Mouse (Mus musculus) neural tube, embryonic 14.5 days (tissue): ENCODE data around the gene Stoml2. TPM values are rescaled to one million over a fixed set of nuclear protein-coding genes. Genes with fewer than 3 reads are reported as not detected.

Experiments used
- ATAC-seq: fragments of 200-750 bp; cut with Nextera tagmentation; 2 replicates; pipeline ENCODE4 v1.8.0; 2017; ENCODE audit warnings: low read depth, mild to moderate bottlenecking, moderate TSS enrichment, moderate library complexity
- H3K27ac ChIP-seq: fragments of 300-500 bp; sonication (generic); 2 replicates; pipeline ENCODE4 v1.5.1; 2014; ENCODE audit warnings: low read depth, mild to moderate bottlenecking, control low read depth, low read length, moderate library complexity, mixed read lengths
- H3K27me3 ChIP-seq: fragments of 300-500 bp; sonication (generic); 2 replicates; pipeline ENCODE4 v1.6.1; 2014; ENCODE audit warnings: low read length; ENCODE audit not compliant: control insufficient read depth, insufficient read depth
- H3K36me3 ChIP-seq: fragments of 300-500 bp; sonication (generic); 2 replicates; pipeline ENCODE4 v1.6.1; 2014; ENCODE audit warnings: low read length, mixed read lengths; ENCODE audit not compliant: control insufficient read depth, insufficient read depth
- H3K4me1 ChIP-seq: fragments of 300-500 bp; sonication (generic); 2 replicates; pipeline ENCODE4 v1.6.1; 2014; ENCODE audit warnings: low read length; ENCODE audit not compliant: control insufficient read depth, insufficient read depth
- H3K4me2 ChIP-seq: fragments of 300-500 bp; sonication (generic); 2 replicates; pipeline ENCODE4 v1.6.1; 2014; ENCODE audit warnings: mild to moderate bottlenecking, low read depth, low read length, control low read depth
- H3K4me3 ChIP-seq: fragments of 300-500 bp; sonication (generic); 2 replicates; pipeline ENCODE4 v1.5.1; 2014; ENCODE audit warnings: low read depth, low read length, control low read depth, mixed read lengths
- H3K9ac ChIP-seq: fragments of 300-500 bp; sonication (generic); replicated peaks from 2 replicates; pipeline ENCODE4 v1.6.1; 2014; ENCODE audit warnings: low read depth, mild to moderate bottlenecking, control low read depth, low read length, mixed read lengths
- H3K9me3 ChIP-seq: fragments of 300-500 bp; sonication (generic); 2 replicates; pipeline ENCODE4 v1.6.1; 2016; ENCODE audit warnings: low read length; ENCODE audit not compliant: control insufficient read depth
- WGBS: fragments of 180-500 bp; shearing (Covaris S2); extraction: QIAGEN DNeasy Blood & Tissue Kit; methylation state at CpG from one replicate; pipeline ENCODE4 v1.1.7; 2014; 5-methylcytosine and 5-hydroxymethylcytosine counted together
- polyA plus RNA-seq: library from polyadenylated mRNA; unstranded; fragments of >200 nt; fragmentation: Nextera tagmentation; extraction: Ambion mirVana; gene quantifications from 2 replicates; pipeline ENCODE4 v1.2.1, GENCODE M21; 2014

Gene Stoml2
- polyA plus RNA-seq, 1 experiment from 2014 or later, result 227 TPM

DNA sequence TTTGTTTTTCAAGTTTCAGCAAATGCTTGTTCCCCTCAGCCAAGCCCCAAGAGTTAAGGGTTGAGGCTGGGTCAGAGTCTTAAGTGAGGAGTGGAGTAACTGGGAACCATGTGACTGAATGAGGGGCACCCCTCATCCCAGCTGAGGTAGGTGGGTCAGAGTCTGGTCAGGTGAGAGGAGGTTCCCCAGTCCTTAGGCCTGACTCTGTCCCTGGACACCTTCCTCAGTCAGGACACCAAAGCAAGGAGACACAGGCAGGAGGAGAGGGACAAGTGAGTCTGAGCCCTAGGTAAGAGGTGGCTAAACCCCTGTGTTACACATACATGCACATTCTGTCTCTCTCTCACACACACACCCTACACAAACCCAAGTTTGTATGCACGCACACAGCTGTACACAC lies 991 bp upstream of the Stoml2 start:
- WGBS, result 100% methylated on average over 1 of the region's 1 CpGs
- Histone ChIP-seq H3K27ac (no peak overlapping the region), H3K36me3 (peaks cover 33% of the 10 kb centered on the region)

DNA sequence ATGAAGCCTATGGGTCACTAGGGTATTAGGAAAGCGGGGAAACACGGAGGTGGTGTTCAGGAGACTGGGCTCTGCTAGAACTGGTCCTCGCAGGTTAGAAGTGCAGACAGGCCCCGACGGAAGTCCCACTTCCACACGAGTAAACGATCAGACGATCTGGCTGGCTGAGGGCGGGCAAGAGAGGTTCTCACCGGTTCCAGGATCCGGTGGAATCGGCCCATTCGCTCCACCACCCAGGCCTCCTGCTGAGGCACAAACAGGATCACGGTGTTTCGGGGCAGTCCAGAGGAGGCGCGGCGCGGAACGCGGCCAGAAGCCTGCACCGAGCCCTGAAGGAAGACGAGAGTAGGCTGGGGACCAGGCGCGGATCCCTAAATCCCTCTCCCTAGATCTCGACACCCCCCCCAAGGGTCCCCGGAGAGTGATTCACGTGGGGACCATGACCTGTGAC lies 705 bp downstream of the Stoml2 start:
- H3K36me3 ChIP-seq, result peaks cover 28% of the 10 kb centered on the region
- no peaks in the 10 kb centered on the region for H3K9me3 ChIP-seq
- H3K9ac ChIP-seq, result peak overlapping the region; percentile 88
- H3K4me2 ChIP-seq, result peak overlapping the region; percentile 87
- H3K27me3 ChIP-seq, result no peaks in the 10 kb centered on the region
- peaks cover 6% of the 10 kb centered on the region for H3K4me1 ChIP-seq
- WGBS, result under 1% methylated on average over 28 of the region's 28 CpGs
- ATAC-seq, result peak; percentile 62; the same call in 1 of the 2 replicates
- peak overlapping the region; percentile 88 for H3K27ac ChIP-seq
- H3K4me3 ChIP-seq, result peak overlapping the region; percentile 68

More for the DNA sequence above, 991 bp upstream of the Stoml2 start:
- H3K9ac ChIP-seq, result no peak overlapping the region
- no peak overlapping the region for H3K4me2 ChIP-seq
- no peak for ATAC-seq
- H3K9me3 ChIP-seq, result no peaks in the 10 kb centered on the region
- H3K4me1 ChIP-seq, result peaks cover 6% of the 10 kb centered on the region
- no peaks in the 10 kb centered on the region for H3K27me3 ChIP-seq
- H3K4me3 ChIP-seq, result no peak overlapping the region

DNA sequence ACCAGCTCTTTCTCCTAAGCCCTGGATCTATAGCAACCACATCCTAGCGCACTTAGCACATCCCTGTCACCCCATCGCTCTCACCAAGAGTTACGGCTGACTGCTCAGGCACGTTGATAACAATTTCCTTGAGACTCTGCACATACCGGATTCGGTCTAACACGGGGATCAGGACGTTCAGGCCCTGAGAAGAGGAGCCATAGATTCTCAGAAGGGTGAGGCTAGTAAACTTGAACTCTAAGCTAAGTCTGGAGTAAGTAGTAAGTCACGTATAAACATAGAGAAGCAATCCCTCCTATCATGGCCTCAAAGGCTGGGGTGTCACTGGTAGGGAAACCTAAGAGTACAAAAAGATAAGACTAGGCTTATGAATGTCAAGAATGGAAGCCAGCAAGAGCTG lies 1.2 kb downstream of the Stoml2 start:
- peak overlapping the region; percentile 88; the same call in 1 of the 2 replicates for H3K27ac ChIP-seq

DNA sequence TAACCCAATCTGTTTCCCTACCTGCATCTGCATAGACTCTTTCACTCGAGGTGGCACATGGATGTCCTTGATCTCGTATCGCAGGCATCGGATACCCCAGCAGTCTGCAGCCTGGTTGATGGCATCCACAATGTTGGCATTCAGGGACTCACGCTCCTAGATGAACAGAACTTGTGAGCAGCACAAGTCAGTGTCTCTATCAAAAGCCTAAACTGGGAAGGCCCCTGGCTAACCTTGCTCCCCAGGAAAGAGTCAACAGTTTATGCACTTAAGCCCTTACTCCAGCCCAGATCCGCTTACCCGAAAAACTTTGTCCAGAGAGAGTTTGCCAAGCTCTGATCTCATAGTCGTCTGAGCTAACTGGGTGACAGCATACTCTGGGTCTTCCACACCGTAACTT lies 1.8 kb downstream of the Stoml2 start:
- 93% methylated on average over 9 of the region's 9 CpGs for WGBS
- Histone ChIP-seq H3K9me3 (no peaks in the 10 kb centered on the region), H3K4me1 (peaks cover 9% of the 10 kb centered on the region), H3K4me3 (no peak overlapping the region), H3K9ac (no peak overlapping the region), H3K27ac (no peak overlapping the region), H3K27me3 (no peaks in the 10 kb centered on the region), H3K36me3 (peaks cover 27% of the 10 kb centered on the region), H3K4me2 (no peak overlapping the region)
- no peak for ATAC-seq

More for the DNA sequence above, 1.2 kb downstream of the Stoml2 start:
- H3K4me2 ChIP-seq, result peak overlapping the region; percentile 87
- peaks cover 27% of the 10 kb centered on the region for H3K36me3 ChIP-seq
- peak overlapping the region; percentile 68 for H3K4me3 ChIP-seq
- no peak for ATAC-seq
- H3K27me3 ChIP-seq, result no peaks in the 10 kb centered on the region
- H3K9me3 ChIP-seq, result no peaks in the 10 kb centered on the region
- H3K9ac ChIP-seq, result peak overlapping the region; percentile 88
- 72% methylated on average over 9 of the region's 9 CpGs for WGBS
- H3K4me1 ChIP-seq, result peaks cover 6% of the 10 kb centered on the region

DNA sequence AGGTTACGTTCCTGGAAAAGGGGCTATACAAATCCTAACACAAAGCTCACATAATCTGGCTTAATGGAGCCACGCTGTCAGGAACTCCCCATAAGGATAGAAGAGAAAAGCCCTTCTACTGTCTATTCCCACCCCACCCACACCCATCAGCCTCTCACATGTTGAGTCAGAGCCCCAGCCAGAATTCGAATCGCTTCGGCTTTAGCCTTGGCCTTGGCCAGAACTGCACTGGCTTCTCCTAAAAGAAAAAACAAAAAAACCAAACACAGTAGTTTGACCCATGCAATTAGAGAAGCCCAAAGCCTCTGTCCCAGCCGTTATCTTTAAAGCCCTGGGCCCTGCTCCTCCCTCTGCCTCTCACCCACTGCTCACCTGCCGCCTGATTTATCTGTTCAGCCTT lies 2.4 kb downstream of the Stoml2 start:
- H3K27me3 ChIP-seq, result no peaks in the 10 kb centered on the region
- peaks cover 15% of the 10 kb centered on the region for H3K4me1 ChIP-seq
- H3K9ac ChIP-seq, result no peak overlapping the region
- peaks cover 26% of the 10 kb centered on the region for H3K36me3 ChIP-seq
- no peak overlapping the region for H3K27ac ChIP-seq
- 94% methylated on average over 7 of the region's 7 CpGs for WGBS
- no peak for ATAC-seq
- no peak overlapping the region for H3K4me2 ChIP-seq
- H3K9me3 ChIP-seq, result no peaks in the 10 kb centered on the region
- H3K4me3 ChIP-seq, result no peak overlapping the region

DNA sequence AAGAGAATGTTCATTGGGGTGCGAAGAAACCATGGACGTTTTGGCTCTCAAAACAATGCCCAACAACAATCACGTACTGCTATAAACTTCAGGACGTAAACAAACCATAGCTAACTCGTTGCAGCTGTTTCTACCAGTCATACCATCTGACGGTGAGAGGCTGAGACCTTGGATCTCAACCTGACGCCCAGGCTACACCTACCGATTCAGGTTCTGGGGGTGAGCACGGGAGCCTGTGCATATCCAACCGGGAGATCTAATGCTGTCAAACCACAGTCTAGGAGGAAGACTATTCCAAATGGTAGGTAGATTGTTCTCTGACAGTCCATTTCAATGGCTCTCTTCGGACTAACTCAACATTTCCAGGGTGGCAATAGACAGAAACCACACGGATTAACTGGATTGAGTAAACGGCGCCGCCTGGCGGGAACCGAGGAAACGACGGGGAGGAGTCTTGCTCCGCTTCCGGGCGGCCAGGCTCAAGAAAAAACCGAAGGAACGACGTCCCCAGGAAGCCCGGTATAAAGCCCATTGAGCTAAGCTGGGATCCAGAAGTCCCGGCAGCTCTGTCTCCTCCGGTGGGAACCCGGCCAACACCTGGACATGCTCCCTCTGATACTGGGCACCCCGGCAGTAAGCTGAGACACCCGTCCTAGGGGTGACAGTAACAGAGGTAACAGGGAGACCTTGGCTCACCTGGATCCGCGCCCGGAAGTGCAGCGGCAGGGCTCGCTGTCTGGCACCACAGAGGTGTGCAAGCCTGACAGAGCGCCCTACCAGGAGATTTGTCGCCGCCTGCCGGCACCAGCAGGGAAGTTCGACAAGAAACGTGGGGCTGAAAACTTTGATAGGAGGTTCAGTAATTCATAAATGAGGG lies 6.2 kb downstream of the Stoml2 start, which contains the start of gene Pigo:
TSS of gene Pigo (minus strand) at position 736 of the 877 bp plus-strand sequence.
- Histone ChIP-seq H3K36me3 (peaks cover 30% of the 10 kb centered on the region), H3K9ac (peak within 1 kb of the TSS; percentile 62), H3K4me3 (peak within 1 kb of the TSS; percentile 58), H3K9me3 (no peaks in the 10 kb centered on the region), H3K4me1 (peaks cover 14% of the 10 kb centered on the region), H3K27me3 (no peaks in the 10 kb centered on the region), H3K4me2 (peak within 1 kb of the TSS; percentile 73), H3K27ac (peak within 1 kb of the TSS; percentile 91)
- peak; percentile 91 for ATAC-seq
- WGBS, result 8% methylated on average over 42 of the region's 42 CpGs

DNA sequence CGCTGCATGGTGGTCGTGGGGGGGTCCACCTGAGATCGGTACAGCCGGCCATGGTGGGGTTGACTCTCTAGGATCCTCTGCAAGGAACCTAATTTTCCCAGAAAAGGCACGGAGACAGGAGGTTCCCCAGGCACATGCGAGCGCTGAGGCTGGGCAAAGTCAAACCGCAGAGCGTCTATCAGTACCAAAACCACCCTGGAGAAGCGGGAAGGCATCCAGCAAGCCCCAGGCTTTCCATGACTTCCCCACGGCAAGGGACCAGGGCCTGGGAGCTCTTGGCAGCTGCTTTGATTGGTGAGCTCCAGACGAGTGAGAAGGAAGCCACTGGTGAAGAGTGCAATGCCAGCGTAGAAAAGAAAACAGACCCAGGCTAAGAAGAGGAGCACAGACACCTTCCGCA lies 6.8 kb downstream of the Stoml2 start:
- H3K27me3 ChIP-seq, result no peaks in the 10 kb centered on the region
- WGBS, result 81% methylated on average over 14 of the region's 14 CpGs
- H3K4me2 ChIP-seq, result peak overlapping the region; percentile 73
- 0 out of 2 replicates have a peak, but pooled peaks have one; percentile 2 for ATAC-seq
- peaks cover 13% of the 10 kb centered on the region for H3K4me1 ChIP-seq
- H3K36me3 ChIP-seq, result peaks cover 30% of the 10 kb centered on the region
- peak overlapping the region; percentile 58 for H3K4me3 ChIP-seq
- H3K27ac ChIP-seq, result no peak overlapping the region
- H3K9ac ChIP-seq, result peak overlapping the region; percentile 62; the same call in 1 of the 2 replicates
- H3K9me3 ChIP-seq, result no peaks in the 10 kb centered on the region

DNA sequence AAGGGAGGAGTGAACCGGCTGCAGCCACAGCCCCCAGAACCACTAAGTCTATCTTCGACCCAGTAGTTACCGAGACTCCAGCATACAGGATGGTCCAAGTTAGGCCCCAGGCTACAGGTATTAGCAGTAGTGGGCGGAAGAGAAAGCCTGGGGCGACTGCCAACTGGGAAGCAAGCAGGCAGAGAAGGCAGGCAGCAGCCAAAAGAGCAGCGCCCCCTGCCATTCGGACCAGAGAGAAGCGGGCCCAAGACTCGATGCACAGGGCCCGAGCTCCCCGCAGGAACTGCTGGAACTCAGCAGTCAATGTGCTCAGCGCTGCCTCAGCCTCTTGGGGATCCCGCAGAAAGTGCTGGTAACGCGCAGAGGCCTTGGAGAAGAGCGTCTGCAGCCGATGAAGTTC lies 10.2 kb downstream of the Stoml2 start:
- H3K9ac ChIP-seq, result no peak overlapping the region
- ATAC-seq, result no peak
- no peak overlapping the region for H3K4me2 ChIP-seq
- no peak overlapping the region for H3K27ac ChIP-seq
- 77% methylated on average over 17 of the region's 17 CpGs for WGBS
- H3K27me3 ChIP-seq, result no peaks in the 10 kb centered on the region
- no peaks in the 10 kb centered on the region for H3K9me3 ChIP-seq
- peaks cover 40% of the 10 kb centered on the region for H3K36me3 ChIP-seq
- H3K4me1 ChIP-seq, result peaks cover 13% of the 10 kb centered on the region
- no peak overlapping the region for H3K4me3 ChIP-seq

DNA sequence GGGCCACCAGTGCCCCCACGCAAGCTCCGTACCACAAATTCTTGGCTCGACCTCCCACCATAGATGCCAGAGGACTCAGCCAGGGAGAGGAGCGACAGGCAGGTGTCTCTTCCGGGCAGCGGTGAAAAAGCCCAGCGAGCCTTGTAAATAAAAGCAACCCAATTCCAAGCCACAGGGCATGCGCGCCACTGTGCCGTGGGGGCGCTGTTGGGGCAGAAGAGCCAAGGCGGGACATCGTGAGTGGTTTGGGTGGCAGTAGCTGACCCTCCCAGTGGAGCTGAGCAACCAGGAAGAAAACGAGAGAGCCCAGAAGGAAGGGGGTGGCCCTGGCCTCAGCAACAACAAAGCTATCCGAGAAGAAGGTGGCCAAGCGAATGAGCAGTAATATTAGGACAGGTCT lies 10.6 kb downstream of the Stoml2 start:
- Histone ChIP-seq H3K9me3 (no peaks in the 10 kb centered on the region), H3K4me1 (peaks cover 13% of the 10 kb centered on the region), H3K36me3 (peaks cover 40% of the 10 kb centered on the region), H3K4me2 (no peak overlapping the region), H3K27me3 (no peaks in the 10 kb centered on the region), H3K4me3 (no peak overlapping the region), H3K9ac (no peak overlapping the region), H3K27ac (no peak overlapping the region)
- WGBS, result 89% methylated on average over 16 of the region's 16 CpGs
- ATAC-seq, result no peak
